Mouse (Mus musculus) limb, embryonic 11.5 days (tissue): ENCODE measurements around the gene Pcyt1a. TPM values are rescaled to one million over a fixed set of nuclear protein-coding genes. Genes with fewer than 3 reads are reported as not detected.

Source experiments
- ATAC-seq: fragments of 200-750 bp; cut with Nextera tagmentation; 2 replicates; pipeline ENCODE4 v1.8.0; 2017; ENCODE audit warnings: low read depth; ENCODE audit not compliant: insufficient number of reproducible peaks, low FRiP score, low TSS enrichment
- DNase-seq: peaks from one replicate; pipeline ENCODE4 v3.0.0-alpha.2; 2015; ENCODE audit warnings: low spot score
- H3K27ac ChIP-seq: fragments of 300-500 bp; sonication (generic); replicated peaks from 2 replicates; pipeline ENCODE4 v1.5.1; 2014; ENCODE audit warnings: low read depth, mild to moderate bottlenecking, low read length
- H3K27me3 ChIP-seq: fragments of 300-500 bp; sonication (generic); 2 replicates; pipeline ENCODE4 v1.6.1; 2014; ENCODE audit warnings: mild to moderate bottlenecking, low read length, mixed read lengths; ENCODE audit not compliant: control insufficient read depth, insufficient read depth
- H3K36me3 ChIP-seq: fragments of 300-500 bp; sonication (generic); 2 replicates; pipeline ENCODE4 v1.6.1; 2014; ENCODE audit warnings: mild to moderate bottlenecking, low read length, moderate library complexity, mixed read lengths; ENCODE audit not compliant: control insufficient read depth, insufficient read depth
- H3K4me1 ChIP-seq: fragments of 300-500 bp; sonication (generic); 2 replicates; pipeline ENCODE4 v1.6.1; 2014; ENCODE audit warnings: low read length, mixed read lengths; ENCODE audit not compliant: control insufficient read depth, insufficient read depth
- H3K4me2 ChIP-seq: fragments of 300-500 bp; sonication (generic); 2 replicates; pipeline ENCODE4 v1.6.1; 2014; ENCODE audit warnings: low read depth, mild to moderate bottlenecking, moderate library complexity; ENCODE audit not compliant: severe bottlenecking
- H3K4me3 ChIP-seq: fragments of 300-500 bp; sonication (generic); 2 replicates; pipeline ENCODE4 v1.5.1; 2014; ENCODE audit warnings: low read depth, low read length
- H3K9ac ChIP-seq: fragments of 300-500 bp; sonication (generic); 2 replicates; pipeline ENCODE4 v1.6.1; 2014; ENCODE audit warnings: mild to moderate bottlenecking, low read length
- H3K9me3 ChIP-seq: fragments of 300-500 bp; sonication (generic); 2 replicates; pipeline ENCODE4 v1.6.1; 2016; ENCODE audit warnings: low read length; ENCODE audit not compliant: control insufficient read depth
- WGBS: fragments of 180-500 bp; shearing (Covaris S2); extraction: QIAGEN DNeasy Blood & Tissue Kit; methylation state at CpG from one replicate; pipeline ENCODE4 v1.1.7; 2014; 5-methylcytosine and 5-hydroxymethylcytosine counted together
- polyA plus RNA-seq: library from polyadenylated mRNA; unstranded; fragments of >200 nt; fragmentation: Nextera tagmentation; extraction: Ambion mirVana; gene quantifications from 2 replicates; pipeline ENCODE4 v1.2.1, GENCODE M21; 2014

Pcyt1a gene
- polyA plus RNA-seq, 1 experiment from 2014 or later, result 37.0 TPM

- no peak overlapping the region for H3K4me2 ChIP-seq
- ATAC-seq (no peak), DNase-seq (no peak)
- no peaks in the 10 kb centered on the region for H3K9me3 ChIP-seq
- H3K27me3 ChIP-seq, result no peaks in the 10 kb centered on the region
- H3K9ac ChIP-seq, result no peak overlapping the region
- 95% methylated on average over 8 of the region's 8 CpGs for WGBS
- peaks cover 20% of the 10 kb centered on the region for H3K4me1 ChIP-seq
- no peaks in the 10 kb centered on the region for H3K36me3 ChIP-seq
- no peak overlapping the region for H3K4me3 ChIP-seq
- no peak overlapping the region for H3K27ac ChIP-seq
These were observed 81.2 kb downstream of the Pcyt1a start for GRCm38 (mm10) chr16:32511827-32512490.

- DNase-seq (no peak), ATAC-seq (no peak)
- no peaks in the 10 kb centered on the region for H3K9me3 ChIP-seq
- 88% methylated on average over 3 of the region's 3 CpGs for WGBS
- no peak overlapping the region; the same call in 1 of the 2 replicates for H3K9ac ChIP-seq
- H3K4me1 ChIP-seq, result peaks cover 20% of the 10 kb centered on the region
- no peak overlapping the region for H3K4me2 ChIP-seq
- no peak overlapping the region; the same call in 1 of the 2 replicates for H3K27ac ChIP-seq
- H3K4me3 ChIP-seq, result no peak overlapping the region
- no peaks in the 10 kb centered on the region for H3K27me3 ChIP-seq
- no peaks in the 10 kb centered on the region for H3K36me3 ChIP-seq
These were observed 82.2 kb downstream of the Pcyt1a start for GRCm38 (mm10) chr16:32512921-32513320.

- DNase-seq (no peak), ATAC-seq (no peak)
- Histone ChIP-seq H3K36me3 (no peaks in the 10 kb centered on the region), H3K4me2 (no peak overlapping the region), H3K9ac (no peak overlapping the region), H3K4me3 (no peak overlapping the region), H3K9me3 (no peaks in the 10 kb centered on the region), H3K4me1 (peaks cover 20% of the 10 kb centered on the region), H3K27ac (no peak overlapping the region; the same call in 1 of the 2 replicates), H3K27me3 (no peaks in the 10 kb centered on the region)
- 90% methylated on average over 6 of the region's 6 CpGs for WGBS
These were observed 82.7 kb downstream of the Pcyt1a start for GRCm38 (mm10) chr16:32513401-32513800.

GRCm38 (mm10) chr16:32513948-32514347, 83.2 kb downstream of the Pcyt1a start:
- H3K9me3 ChIP-seq, result no peaks in the 10 kb centered on the region
- no peak for ATAC-seq
- WGBS, result 95% methylated on average over 6 of the region's 6 CpGs
- no peaks in the 10 kb centered on the region for H3K36me3 ChIP-seq
- no peak overlapping the region for H3K4me3 ChIP-seq
- no peak overlapping the region for H3K4me2 ChIP-seq
- DNase-seq, result no peak
- no peak overlapping the region for H3K9ac ChIP-seq
- H3K27me3 ChIP-seq, result no peaks in the 10 kb centered on the region
- H3K4me1 ChIP-seq, result peaks cover 20% of the 10 kb centered on the region
- no peak overlapping the region for H3K27ac ChIP-seq

- Histone ChIP-seq H3K4me1 (peaks cover 16% of the 10 kb centered on the region), H3K36me3 (no peaks in the 10 kb centered on the region), H3K9me3 (no peaks in the 10 kb centered on the region), H3K27me3 (no peaks in the 10 kb centered on the region), H3K27ac (peak overlapping the region; percentile 98), H3K4me2 (peak overlapping the region; percentile 37), H3K4me3 (no peak overlapping the region), H3K9ac (peak overlapping the region; percentile 61)
- 14% methylated on average over 21 of the region's 21 CpGs for WGBS
- ATAC-seq (peak; percentile 89), DNase-seq (peak; percentile 85)
These were observed 85.6 kb downstream of the Pcyt1a start for GRCm38 (mm10) chr16:32516006-32516962.

- DNase-seq (no peak), ATAC-seq (no peak)
- Histone ChIP-seq H3K9ac (no peak overlapping the region), H3K36me3 (no peaks in the 10 kb centered on the region), H3K9me3 (no peaks in the 10 kb centered on the region), H3K27me3 (no peaks in the 10 kb centered on the region), H3K4me2 (no peak overlapping the region), H3K4me3 (no peak overlapping the region), H3K27ac (no peak overlapping the region), H3K4me1 (peaks cover 12% of the 10 kb centered on the region)
- 82% methylated on average over 12 of the region's 12 CpGs for WGBS
These were observed 87.2 kb downstream of the Pcyt1a start for GRCm38 (mm10) chr16:32517785-32518481.

GRCm38 (mm10) chr16:32519656-32520371, 89.1 kb downstream of the Pcyt1a start:
- Histone ChIP-seq H3K9me3 (no peaks in the 10 kb centered on the region), H3K36me3 (no peaks in the 10 kb centered on the region), H3K4me3 (no peak overlapping the region), H3K4me1 (peaks cover 11% of the 10 kb centered on the region), H3K4me2 (no peak overlapping the region), H3K27ac (no peak overlapping the region), H3K9ac (no peak overlapping the region), H3K27me3 (no peaks in the 10 kb centered on the region)
- DNase-seq, result no peak
- ATAC-seq, result no peak
- WGBS, result 82% methylated on average over 15 of the region's 15 CpGs

- ATAC-seq (no peak), DNase-seq (no peak)
- 64% methylated on average over 9 of the region's 9 CpGs for WGBS
- H3K4me1 ChIP-seq, result peaks cover 9% of the 10 kb centered on the region
- H3K4me2 ChIP-seq, result no peak overlapping the region
- no peak overlapping the region; the same call in 1 of the 2 replicates for H3K9ac ChIP-seq
- H3K36me3 ChIP-seq, result no peaks in the 10 kb centered on the region
- H3K27me3 ChIP-seq, result no peaks in the 10 kb centered on the region
- H3K9me3 ChIP-seq, result no peaks in the 10 kb centered on the region
- H3K27ac ChIP-seq, result no peak overlapping the region
- no peak overlapping the region for H3K4me3 ChIP-seq
These were observed 89.6 kb downstream of the Pcyt1a start for GRCm38 (mm10) chr16:32520372-32520748.
